12 mouse cellular contexts compared by ENCODE assay signal in the genomic region with DNA sequence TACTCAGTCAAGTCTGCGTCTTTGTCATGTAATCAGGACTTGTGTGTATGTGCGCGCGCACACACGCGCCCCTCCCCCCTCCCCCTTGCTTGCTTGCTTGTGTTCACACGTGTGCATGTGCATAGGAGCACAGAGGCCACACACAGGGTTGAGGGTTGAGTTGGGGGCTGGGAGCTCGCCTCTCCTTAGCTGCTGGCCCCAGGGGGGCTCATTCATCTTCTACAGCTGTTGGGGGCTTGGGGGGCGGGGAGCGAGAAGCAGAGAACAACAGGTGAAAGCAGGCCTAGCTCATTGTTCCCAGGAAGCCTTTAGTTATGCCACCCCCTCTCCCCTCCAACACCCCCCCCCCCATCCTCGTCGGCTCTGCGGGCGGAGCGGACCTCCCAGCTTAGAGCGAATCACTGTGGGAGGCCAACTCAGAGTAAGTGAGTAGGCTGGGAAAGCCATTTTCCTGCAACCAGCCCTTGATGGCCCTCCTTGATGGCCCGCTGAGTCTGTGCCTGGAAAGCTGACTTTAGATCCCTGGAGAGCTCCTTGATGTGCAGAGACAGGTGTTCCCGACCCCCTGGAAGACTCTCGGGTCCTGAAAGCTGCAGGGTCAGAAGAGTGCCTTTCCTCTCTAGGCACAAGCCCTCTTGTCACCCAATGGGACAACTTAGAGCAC.
DNase-seq lines count a peak whose midpoint lies in the region; ATAC-seq lines count a peak whose summit lies in the region.
"Had no signal": no experiment of that assay in that cellular context is flagged by ENCODE, and none has a peak within 500 bp of the region (broad histone marks: within the 10 kb centered on the region; RNA-seq: fewer than 3 reads in every experiment).

No protein-coding gene starts in this region.

- WGBS in intestine, embryonic 14.5 days: 21% methylated on average over 19 of the region's 19 CpGs
- WGBS in intestine, embryonic 15.5 days: 44% methylated on average over 19 of the region's 19 CpGs
- WGBS in forebrain, embryonic 10.5 days: 6% methylated on average over 19 of the region's 19 CpGs
- 5% methylated on average over 19 of the region's 19 CpGs for WGBS in limb, embryonic 12.5 days
- 2% methylated on average over 19 of the region's 19 CpGs for WGBS in neural tube, embryonic 15.5 days

- ATAC-seq in intestine, embryonic 14.5 days (replicated peaks; ENCODE audit: low FRiP score, low TSS enrichment, low read depth): no peak
- ATAC-seq in intestine, embryonic 15.5 days: no peak
- ATAC-seq in limb, embryonic 12.5 days (ENCODE audit: insufficient number of reproducible peaks, insufficient read depth, low FRiP score, low TSS enrichment, low read depth): peak; percentile 73
- ATAC-seq in neural tube, embryonic 15.5 days (ENCODE audit: low FRiP score): peak; percentile 87
- ATAC-seq: intestine, embryonic 16.5 days had no signal

- H3K9me3 ChIP-seq in intestine, embryonic 14.5 days (ENCODE audit: control insufficient read depth, low read length): no peaks in the 10 kb centered on the region
- no peaks in the 10 kb centered on the region for H3K9me3 ChIP-seq in intestine, embryonic 15.5 days
- H3K9me3 ChIP-seq in forebrain, embryonic 10.5 days: no peaks in the 10 kb centered on the region
- H3K9me3 ChIP-seq in limb, embryonic 12.5 days: 0 out of 2 replicates have a peak, but pooled peaks cover 6% of the 10 kb centered on the region
- H3K9me3 ChIP-seq in neural tube, embryonic 15.5 days (replicated peaks): no peaks in the 10 kb centered on the region
- H3K9me3 ChIP-seq: liver, embryonic 15.5 days had no signal

- no peaks in the 10 kb centered on the region for H3K27me3 ChIP-seq in intestine, embryonic 14.5 days (replicated peaks; ENCODE audit: control insufficient read depth, insufficient read depth, low read length)
- H3K27me3 ChIP-seq in intestine, embryonic 15.5 days (replicated peaks): no peaks in the 10 kb centered on the region
- H3K27me3 ChIP-seq in forebrain, embryonic 10.5 days (ENCODE audit: poor library complexity, severe bottlenecking): peaks cover 11% of the 10 kb centered on the region; the same call in 1 of the 2 replicates
- H3K27me3 ChIP-seq in limb, embryonic 12.5 days: no peaks in the 10 kb centered on the region
- no peaks in the 10 kb centered on the region for H3K27me3 ChIP-seq in neural tube, embryonic 15.5 days (replicated peaks)
- H3K27me3 ChIP-seq: liver, embryonic 15.5 days had no signal

- no peaks in the 10 kb centered on the region for H3K36me3 ChIP-seq in intestine, embryonic 14.5 days (ENCODE audit: control insufficient read depth, insufficient read depth, low read length)
- no peaks in the 10 kb centered on the region for H3K36me3 ChIP-seq in intestine, embryonic 15.5 days
- no peaks in the 10 kb centered on the region for H3K36me3 ChIP-seq in forebrain, embryonic 10.5 days (replicated peaks)
- no peaks in the 10 kb centered on the region for H3K36me3 ChIP-seq in limb, embryonic 12.5 days
- H3K36me3 ChIP-seq in neural tube, embryonic 15.5 days: no peaks in the 10 kb centered on the region
- H3K36me3 ChIP-seq: liver, embryonic 15.5 days had no signal

- no peak overlapping the region for H3K9ac ChIP-seq in intestine, embryonic 14.5 days (ENCODE audit: low read length)
- H3K9ac ChIP-seq in intestine, embryonic 15.5 days: no peak overlapping the region
- no peak overlapping the region for H3K9ac ChIP-seq in limb, embryonic 12.5 days (replicated peaks)
- H3K9ac ChIP-seq in neural tube, embryonic 15.5 days (replicated peaks): no peak overlapping the region
- H3K9ac ChIP-seq: liver, embryonic 15.5 days had no signal

- no peak overlapping the region for H3K27ac ChIP-seq in intestine, embryonic 14.5 days (ENCODE audit: low read depth)
- no peak overlapping the region for H3K27ac ChIP-seq in intestine, embryonic 15.5 days
- H3K27ac ChIP-seq in forebrain, embryonic 10.5 days: peak overlapping the region; percentile 86
- H3K27ac ChIP-seq in limb, embryonic 12.5 days: peak overlapping the region; percentile 81
- H3K27ac ChIP-seq in neural tube, embryonic 15.5 days (replicated peaks): no peak overlapping the region
- H3K27ac ChIP-seq: liver, embryonic 15.5 days had no signal

- H3K4me2 ChIP-seq in intestine, embryonic 14.5 days (ENCODE audit: low read length): no peak overlapping the region
- no peak overlapping the region for H3K4me2 ChIP-seq in intestine, embryonic 15.5 days (replicated peaks)
- peak overlapping the region; percentile 31 for H3K4me2 ChIP-seq in limb, embryonic 12.5 days
- peak overlapping the region; percentile 57 for H3K4me2 ChIP-seq in neural tube, embryonic 15.5 days
- H3K4me2 ChIP-seq: liver, embryonic 15.5 days had no signal

- no peak overlapping the region for H3K4me3 ChIP-seq in intestine, embryonic 14.5 days (ENCODE audit: low read depth, low read length)
- H3K4me3 ChIP-seq in intestine, embryonic 15.5 days (replicated peaks): no peak overlapping the region
- H3K4me3 ChIP-seq in forebrain, embryonic 10.5 days: peak overlapping the region; percentile 39
- no peak overlapping the region for H3K4me3 ChIP-seq in limb, embryonic 12.5 days (replicated peaks)
- H3K4me3 ChIP-seq in neural tube, embryonic 15.5 days (replicated peaks): peak overlapping the region; percentile 25
- H3K4me3 ChIP-seq: liver, embryonic 15.5 days had no signal

- peaks cover 15% of the 10 kb centered on the region for H3K4me1 ChIP-seq in intestine, embryonic 14.5 days (replicated peaks; ENCODE audit: control insufficient read depth, insufficient read depth, low read length)
- H3K4me1 ChIP-seq in intestine, embryonic 15.5 days (replicated peaks): peaks cover 12% of the 10 kb centered on the region
- peaks cover 21% of the 10 kb centered on the region for H3K4me1 ChIP-seq in forebrain, embryonic 10.5 days
- peaks cover 53% of the 10 kb centered on the region for H3K4me1 ChIP-seq in limb, embryonic 12.5 days (replicated peaks)
- H3K4me1 ChIP-seq in neural tube, embryonic 15.5 days: peaks cover 15% of the 10 kb centered on the region
- H3K4me1 ChIP-seq: liver, embryonic 15.5 days had no signal

- peak; percentile 48 for DNase-seq in intestine, embryonic 14.5 days (ENCODE audit: low spot score)
- peak; percentile 83 for DNase-seq in forebrain, embryonic 10.5 days (ENCODE audit: extremely low spot score, low spot score)
- no peak for DNase-seq in cerebellum, adult 18-20 months
- no peak for DNase-seq in left cerebral cortex, adult 8-10 months (ENCODE audit: low spot score in 2 of 2)
- no peak for DNase-seq in kidney, adult 18-20 months
- DNase-seq: cerebellum, adult 11 months; thymus, postnatal 36 days had no signal

Comparison
In these comparisons a context has a peak if more than half of its experiments do, and no peak if none do; other contexts are left out.
1. ATAC-seq: peak in limb, embryonic 12.5 days (single experiment) and neural tube, embryonic 15.5 days (single experiment); none in intestine, embryonic 14.5 days (single experiment) and intestine, embryonic 15.5 days (single experiment).
2. DNase-seq: peak in intestine, embryonic 14.5 days (single experiment) and forebrain, embryonic 10.5 days (single experiment); none in cerebellum, adult 18-20 months (0 of 2), left cerebral cortex, adult 8-10 months (0 of 2) and kidney, adult 18-20 months (single experiment).
3. H3K27ac ChIP-seq: peak in forebrain, embryonic 10.5 days (single experiment) and limb, embryonic 12.5 days (single experiment); none in intestine, embryonic 14.5 days (single experiment), intestine, embryonic 15.5 days (single experiment) and neural tube, embryonic 15.5 days (single experiment).
4. H3K4me2 ChIP-seq: peak in limb, embryonic 12.5 days (single experiment) and neural tube, embryonic 15.5 days (single experiment); none in intestine, embryonic 14.5 days (single experiment) and intestine, embryonic 15.5 days (single experiment).
5. H3K4me3 ChIP-seq: peak in forebrain, embryonic 10.5 days (single experiment) and neural tube, embryonic 15.5 days (single experiment); none in intestine, embryonic 14.5 days (single experiment), intestine, embryonic 15.5 days (single experiment) and limb, embryonic 12.5 days (single experiment).